Mouse (Mus musculus) lung, postnatal 36 days (tissue): ENCODE data around the gene Nxph2.
"Not testable (repeated sequence)": the region's sequence is repeated elsewhere in the genome, so short reads cannot be mapped to it uniquely, and the experiment has no call there.

ENCODE experiments used
- DNase-seq: peaks from one replicate; pipeline ENCODE4 v3.0.0; 2022; ENCODE audit warnings: mixed read lengths

Nxph2 gene

GRCm38 (mm10) chr2:23320746-23321585 lies at the start of gene Nxph2:
Gene Nxph2 (plus strand): TSS chr2:23321246.
- no peak for DNase-seq

DNA sequence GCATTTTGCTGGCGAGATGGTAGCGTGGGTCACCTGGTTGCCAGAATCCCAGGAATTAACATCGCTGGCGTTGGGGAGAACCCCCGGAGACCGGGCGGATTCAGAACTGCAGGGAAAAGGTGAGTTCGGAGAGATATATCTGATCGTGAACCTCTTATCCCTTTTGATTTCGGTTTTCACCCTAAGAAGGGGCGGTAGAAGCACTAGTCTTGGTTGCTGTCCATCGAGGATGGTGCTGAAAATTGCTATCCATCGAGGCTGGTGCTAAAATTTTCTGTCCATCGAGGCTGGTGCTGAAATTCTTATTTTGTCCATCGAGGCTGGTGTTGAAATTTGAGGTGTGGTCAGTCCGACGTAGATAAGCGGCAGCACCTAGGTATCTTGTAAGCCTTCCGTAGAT lies 30.1 kb upstream of the Nxph2 start:
- not testable (repeated sequence) for DNase-seq

- peak; percentile 3 for DNase-seq
Observed at GRCm38 (mm10) chr2:23314869-23315268, 6.2 kb upstream of the Nxph2 start.
